Comparison of ENCODE assay signal across 9 mouse cellular contexts in the genomic region with DNA sequence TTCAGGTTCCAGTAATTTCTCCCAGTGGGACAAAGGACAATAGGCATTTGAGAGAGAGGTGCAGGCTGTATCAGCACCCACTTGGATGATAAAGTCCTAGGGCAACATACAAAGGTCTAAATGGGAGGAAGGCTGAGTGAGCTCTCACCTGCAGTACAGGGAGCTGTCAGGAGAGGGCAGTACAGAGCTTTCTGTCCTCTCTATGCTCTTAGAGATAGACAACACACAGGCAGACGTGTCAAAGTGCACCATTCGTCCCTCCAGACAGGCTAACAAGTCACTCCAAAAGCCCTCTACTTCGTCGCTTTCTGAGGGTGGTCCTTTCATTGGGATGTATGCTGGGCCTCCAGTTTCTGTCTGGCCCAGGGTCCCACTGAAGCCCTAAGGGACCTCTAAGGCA.
A peak's percentile ranks its signal among the peaks of the same experiment; 100 is the strongest.
DNase-seq lines count a peak whose midpoint lies in the region; ATAC-seq lines count a peak whose summit lies in the region.
"Had no signal": no experiment of that assay in that cellular context is flagged by ENCODE, and none has a peak within 500 bp of the region (broad histone marks: within the 10 kb centered on the region; RNA-seq: fewer than 3 reads in every experiment).

No protein-coding gene starts in this region.

- WGBS in hindbrain, embryonic 10.5 days = 38% methylated on average over 4 of the region's 4 CpGs
- WGBS in hindbrain, embryonic 13.5 days = 35% methylated on average over 4 of the region's 4 CpGs

- no peaks in the 10 kb centered on the region for H3K4me1 ChIP-seq in hindbrain, embryonic 10.5 days (replicated peaks)
- no peaks in the 10 kb centered on the region for H3K4me1 ChIP-seq in hindbrain, embryonic 13.5 days (replicated peaks)
- H3K4me1 ChIP-seq: heart, embryonic 13.5 days had no signal

- no peak overlapping the region for H3K4me2 ChIP-seq in hindbrain, embryonic 13.5 days
- H3K4me2 ChIP-seq: heart, embryonic 13.5 days had no signal

- ATAC-seq in hindbrain, embryonic 13.5 days (ENCODE audit: low FRiP score) = no peak

- H3K4me3 ChIP-seq in hindbrain, embryonic 10.5 days = no peak overlapping the region
- H3K4me3 ChIP-seq in hindbrain, embryonic 13.5 days = no peak overlapping the region
- H3K4me3 ChIP-seq: heart, embryonic 13.5 days had no signal

- intact Hi-C loops in left cerebral cortex, postnatal 14 days (cut with DNase I) = loop anchor here (5.0 to 10.0 kb wide), 2 partner anchors 77 to 434 kb away; no protein-coding TSS in a partner anchor

- no peaks in the 10 kb centered on the region for H3K9me3 ChIP-seq in hindbrain, embryonic 10.5 days
- no peaks in the 10 kb centered on the region for H3K9me3 ChIP-seq in hindbrain, embryonic 13.5 days
- H3K9me3 ChIP-seq: heart, embryonic 13.5 days had no signal

- peak; percentile 70 for DNase-seq in hindbrain, embryonic 10.5 days (ENCODE audit: low spot score)
- DNase-seq in B cell, adult 2 months = peak; percentile 29 to 37
- DNase-seq in NIH3T3 (ENCODE audit: low read depth) (peak; percentile 53), MN1 (ENCODE audit: low spot score) (no peak)
- DNase-seq in embryo, embryonic 11.5 days (ENCODE audit: low read depth, low spot score) = peak; percentile 46
- DNase-seq in left cerebral cortex, postnatal 14 days (ENCODE audit: low spot score in 2 of 2) = peak; percentile 69 to 70
- peak; percentile 53 for DNase-seq in ovary, postnatal 36 days (ENCODE audit: low spot score)

- no peak overlapping the region for H3K9ac ChIP-seq in hindbrain, embryonic 13.5 days
- H3K9ac ChIP-seq: heart, embryonic 13.5 days had no signal

- no peak overlapping the region for H3K27ac ChIP-seq in hindbrain, embryonic 10.5 days
- H3K27ac ChIP-seq in hindbrain, embryonic 13.5 days = no peak overlapping the region
- H3K27ac ChIP-seq: heart, embryonic 13.5 days had no signal

- H3K27me3 ChIP-seq in hindbrain, embryonic 10.5 days (ENCODE audit: insufficient read depth, poor library complexity, severe bottlenecking) = no peaks in the 10 kb centered on the region
- H3K27me3 ChIP-seq in hindbrain, embryonic 13.5 days = no peaks in the 10 kb centered on the region
- H3K27me3 ChIP-seq: heart, embryonic 13.5 days had no signal

- H3K36me3 ChIP-seq in hindbrain, embryonic 10.5 days = peaks cover 42% of the 10 kb centered on the region
- H3K36me3 ChIP-seq in hindbrain, embryonic 13.5 days = peaks cover 30% of the 10 kb centered on the region
- H3K36me3 ChIP-seq: heart, embryonic 13.5 days had no signal
